Mouse (Mus musculus) cerebellum, adult 2 months (tissue): ENCODE measurements around the gene Cars.

Experiments
- CTCF ChIP-seq: fragments of 200-500 bp; IDR thresholded peaks from 2 replicates; pipeline ENCODE4 v1.5.1; 2011; ENCODE audit warnings: low read depth, mild to moderate bottlenecking, control low read depth, low read length, moderate library complexity, borderline replicate concordance; ENCODE audit not compliant: insufficient read depth
- POLR2A ChIP-seq: fragments of 200-500 bp; IDR thresholded peaks from 2 replicates; pipeline ENCODE4 v1.6.1; 2011; ENCODE audit warnings: low read length, control low read depth, borderline replicate concordance; ENCODE audit not compliant: insufficient read depth

GRCm38 (mm10) chr7:143536251-143536650, 63.6 kb downstream of the Cars start:
- no peak for TF ChIP-seq CTCF
- no peak for TF ChIP-seq POLR2A
